Mouse (Mus musculus): ENCODE data around the gene Ankrd27. TPM values are rescaled to one million over a fixed set of nuclear protein-coding genes. Genes with fewer than 3 reads are reported as not detected.

The Ankrd27 gene
- polyA plus RNA-seq, 1 experiment from 2014 or later = 18.7 TPM

- no peaks in the 10 kb centered on the region for H3K27me3 ChIP-seq (ENCODE audit: control insufficient read depth, insufficient read depth, low read length)
- peaks cover 19% of the 10 kb centered on the region; the same call in 1 of the 2 replicates for H3K4me1 ChIP-seq (replicated peaks; ENCODE audit: control insufficient read depth, insufficient read depth, low read length)
- ATAC-seq (ENCODE audit: low FRiP score) (peak; percentile 87), DNase-seq (ENCODE audit: low spot score) (peak; percentile 76)
- 18% methylated on average over 18 of the region's 18 CpGs for WGBS
- H3K4me2 ChIP-seq (replicated peaks) = no peak overlapping the region
- no peaks in the 10 kb centered on the region for H3K36me3 ChIP-seq (replicated peaks; ENCODE audit: control insufficient read depth, insufficient read depth)
- H3K9ac ChIP-seq = no peak overlapping the region
- H3K4me3 ChIP-seq (replicated peaks; ENCODE audit: low read length) = no peak overlapping the region
- H3K9me3 ChIP-seq (ENCODE audit: control insufficient read depth, low read length) = no peaks in the 10 kb centered on the region
- peak overlapping the region; percentile 81 for H3K27ac ChIP-seq
Measured at GRCm38 (mm10) chr7:35668066-35669041, 82.3 kb downstream of the Ankrd27 start.

DNA sequence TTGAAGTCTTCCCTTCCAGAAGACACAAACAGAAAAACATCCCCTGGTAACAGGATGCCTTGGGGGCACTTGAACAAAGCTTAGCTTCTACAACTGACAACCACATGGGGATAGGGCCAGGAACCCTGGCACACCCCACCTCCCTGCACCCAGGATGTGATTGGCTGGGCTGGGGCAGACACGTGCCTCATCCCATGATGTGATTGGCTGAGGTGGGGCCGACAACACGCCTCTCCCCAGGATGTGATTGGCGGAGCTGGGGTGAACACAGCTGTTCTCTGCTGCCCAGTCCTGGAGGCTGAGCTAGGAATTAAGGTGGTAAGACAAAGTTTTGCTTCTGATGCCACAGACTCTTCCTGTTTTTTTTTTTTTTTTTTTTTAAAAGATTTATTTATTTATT, 92.9 kb downstream of the Ankrd27 start:
- no peak overlapping the region for H3K27ac ChIP-seq
- H3K36me3 ChIP-seq (replicated peaks; ENCODE audit: control insufficient read depth, insufficient read depth) = no peaks in the 10 kb centered on the region
- ATAC-seq (ENCODE audit: low FRiP score) (no peak), DNase-seq (ENCODE audit: low spot score) (no peak)
- no peaks in the 10 kb centered on the region for H3K4me1 ChIP-seq (replicated peaks; ENCODE audit: control insufficient read depth, insufficient read depth, low read length)
- no peaks in the 10 kb centered on the region for H3K27me3 ChIP-seq (ENCODE audit: control insufficient read depth, insufficient read depth, low read length)
- WGBS = 78% methylated on average over 4 of the region's 4 CpGs
- no peaks in the 10 kb centered on the region for H3K9me3 ChIP-seq (ENCODE audit: control insufficient read depth, low read length)
- H3K4me2 ChIP-seq (replicated peaks) = no peak overlapping the region
- no peak overlapping the region for H3K4me3 ChIP-seq (replicated peaks; ENCODE audit: low read length)
- H3K9ac ChIP-seq = no peak overlapping the region

GRCm38 (mm10) chr7:35681559-35681958, 95.5 kb downstream of the Ankrd27 start:
- no peak overlapping the region for H3K9ac ChIP-seq
- 78% methylated on average over 3 of the region's 3 CpGs for WGBS
- no peak overlapping the region for H3K4me3 ChIP-seq (replicated peaks; ENCODE audit: low read length)
- H3K36me3 ChIP-seq (replicated peaks; ENCODE audit: control insufficient read depth, insufficient read depth) = no peaks in the 10 kb centered on the region
- H3K4me2 ChIP-seq (replicated peaks) = no peak overlapping the region
- no peak overlapping the region for H3K27ac ChIP-seq
- H3K4me1 ChIP-seq (replicated peaks; ENCODE audit: control insufficient read depth, insufficient read depth, low read length) = 0 out of 2 replicates have a peak, but pooled peaks cover 3% of the 10 kb centered on the region
- ATAC-seq (ENCODE audit: low FRiP score) (no peak), DNase-seq (ENCODE audit: low spot score) (no peak)
- H3K9me3 ChIP-seq (ENCODE audit: control insufficient read depth, low read length) = no peaks in the 10 kb centered on the region
- no peaks in the 10 kb centered on the region for H3K27me3 ChIP-seq (ENCODE audit: control insufficient read depth, insufficient read depth, low read length)

DNA sequence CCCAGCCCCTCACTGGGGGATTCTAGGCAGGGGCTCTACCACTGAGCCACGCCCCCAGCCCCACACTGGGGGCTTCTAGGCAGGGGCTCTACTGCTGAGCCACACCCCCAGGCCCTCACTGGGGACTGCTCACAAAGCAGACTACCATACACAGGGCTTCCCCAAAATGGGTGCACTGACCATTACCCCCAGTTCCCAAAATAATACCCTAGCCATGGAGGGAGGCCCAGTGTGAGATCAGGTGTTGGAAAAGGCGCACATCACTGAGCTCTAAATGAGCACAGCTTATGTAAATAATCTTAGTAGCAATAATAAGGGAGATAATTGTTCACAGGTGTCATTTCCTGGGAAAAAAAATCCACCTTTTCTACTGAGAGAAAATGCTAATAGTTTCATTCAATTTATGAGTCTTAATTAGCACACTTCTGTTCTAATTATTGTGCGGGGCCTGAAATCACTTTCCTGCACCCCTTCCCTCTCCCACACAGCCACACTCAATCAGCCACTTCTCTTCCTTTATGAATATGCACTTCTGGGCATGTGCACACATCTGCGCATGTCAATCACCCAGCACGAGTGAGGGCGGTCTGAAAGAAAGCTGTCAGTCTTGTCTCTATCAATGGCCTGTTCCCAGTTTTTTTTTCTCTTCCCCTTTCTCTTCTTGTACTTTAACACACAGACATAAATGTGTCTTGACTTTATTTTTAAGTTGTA, 97.5 kb downstream of the Ankrd27 start:
- ATAC-seq (ENCODE audit: low FRiP score) = 0 out of 2 replicates have a peak, but pooled peaks have one; percentile 31
- no peaks in the 10 kb centered on the region for H3K27me3 ChIP-seq (ENCODE audit: control insufficient read depth, insufficient read depth, low read length)
- no peaks in the 10 kb centered on the region for H3K9me3 ChIP-seq (ENCODE audit: control insufficient read depth, low read length)
- H3K4me2 ChIP-seq (replicated peaks) = no peak overlapping the region
- no peak overlapping the region for H3K9ac ChIP-seq
- 0 out of 2 replicates have a peak, but pooled peaks cover 6% of the 10 kb centered on the region for H3K4me1 ChIP-seq (replicated peaks; ENCODE audit: control insufficient read depth, insufficient read depth, low read length)
- H3K4me3 ChIP-seq (replicated peaks; ENCODE audit: low read length) = no peak overlapping the region
- H3K36me3 ChIP-seq (replicated peaks; ENCODE audit: control insufficient read depth, insufficient read depth) = no peaks in the 10 kb centered on the region
- no peak overlapping the region for H3K27ac ChIP-seq
- WGBS = 55% methylated on average over 6 of the region's 6 CpGs
- DNase-seq (ENCODE audit: low spot score) = no peak

GRCm38 (mm10) chr7:35686216-35686615, 100.2 kb downstream of the Ankrd27 start:
- WGBS = 65% methylated on average over 11 of the region's 11 CpGs
- H3K4me1 ChIP-seq (replicated peaks; ENCODE audit: control insufficient read depth, insufficient read depth, low read length) = 0 out of 2 replicates have a peak, but pooled peaks cover 6% of the 10 kb centered on the region
- DNase-seq (ENCODE audit: low spot score) = no peak
- H3K27me3 ChIP-seq (ENCODE audit: control insufficient read depth, insufficient read depth, low read length) = no peaks in the 10 kb centered on the region
- H3K27ac ChIP-seq = no peak overlapping the region
- H3K9me3 ChIP-seq (ENCODE audit: control insufficient read depth, low read length) = no peaks in the 10 kb centered on the region
- ATAC-seq (ENCODE audit: low FRiP score) = no peak
- no peak overlapping the region for H3K4me2 ChIP-seq (replicated peaks)
- peaks cover 19% of the 10 kb centered on the region for H3K36me3 ChIP-seq (replicated peaks; ENCODE audit: control insufficient read depth, insufficient read depth)
- H3K4me3 ChIP-seq (replicated peaks; ENCODE audit: low read length) = no peak overlapping the region
- no peak overlapping the region for H3K9ac ChIP-seq

DNA sequence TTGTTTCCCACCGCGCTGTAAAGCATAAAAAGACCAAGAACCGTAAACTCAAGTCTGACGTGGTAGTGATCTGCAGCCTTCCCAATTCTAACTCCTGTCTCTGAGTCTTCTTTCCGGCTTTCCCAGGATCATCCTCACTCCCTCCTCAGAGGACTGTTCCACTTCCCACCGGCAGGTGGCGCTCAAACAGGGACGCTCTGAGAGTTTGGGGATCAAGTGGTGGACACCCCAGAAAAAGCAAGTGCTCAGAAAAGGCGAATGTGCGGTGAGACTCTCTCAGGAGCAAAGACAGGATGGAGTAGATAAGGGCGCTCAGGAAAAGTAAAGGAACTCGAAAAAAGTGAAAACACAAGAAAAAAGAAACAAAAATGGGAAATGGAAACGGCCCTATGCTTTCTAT, 100.7 kb downstream of the Ankrd27 start:
- 28% methylated on average over 13 of the region's 13 CpGs for WGBS
- H3K27ac ChIP-seq = no peak overlapping the region
- no peak overlapping the region for H3K4me3 ChIP-seq (replicated peaks; ENCODE audit: low read length)
- no peaks in the 10 kb centered on the region for H3K9me3 ChIP-seq (ENCODE audit: control insufficient read depth, low read length)
- no peak for ATAC-seq (ENCODE audit: low FRiP score)
- H3K36me3 ChIP-seq (replicated peaks; ENCODE audit: control insufficient read depth, insufficient read depth) = peaks cover 19% of the 10 kb centered on the region
- H3K4me1 ChIP-seq (replicated peaks; ENCODE audit: control insufficient read depth, insufficient read depth, low read length) = 0 out of 2 replicates have a peak, but pooled peaks cover 6% of the 10 kb centered on the region
- DNase-seq (ENCODE audit: low spot score) = peak; percentile 74
- H3K9ac ChIP-seq = no peak overlapping the region
- H3K4me2 ChIP-seq (replicated peaks) = 0 out of 2 replicates have a peak overlapping the region, but pooled peaks have one; percentile 5
- H3K27me3 ChIP-seq (ENCODE audit: control insufficient read depth, insufficient read depth, low read length) = no peaks in the 10 kb centered on the region

DNA sequence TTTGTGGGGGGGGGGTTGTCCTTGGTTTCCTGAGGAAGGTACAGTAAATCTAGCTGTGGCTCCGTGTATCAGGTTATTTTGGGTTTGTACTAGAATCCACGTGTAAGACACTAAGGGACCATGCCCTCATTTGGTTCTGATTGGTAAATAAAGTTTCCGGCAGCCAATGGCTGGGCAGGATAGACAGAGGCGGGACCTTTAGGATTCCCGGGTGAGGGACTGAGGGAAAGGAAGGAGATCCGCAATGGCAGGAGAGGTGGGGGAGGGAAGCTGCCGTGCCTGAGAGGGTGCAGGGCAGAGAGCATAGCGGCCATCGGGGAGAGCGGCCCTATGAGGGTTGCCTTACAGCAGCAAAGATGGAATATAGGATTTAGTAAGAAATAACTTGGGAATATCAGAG, 101.2 kb downstream of the Ankrd27 start:
- no peak overlapping the region for H3K27ac ChIP-seq
- no peak for ATAC-seq (ENCODE audit: low FRiP score)
- WGBS = 28% methylated on average over 10 of the region's 10 CpGs
- no peaks in the 10 kb centered on the region for H3K27me3 ChIP-seq (ENCODE audit: control insufficient read depth, insufficient read depth, low read length)
- H3K36me3 ChIP-seq (replicated peaks; ENCODE audit: control insufficient read depth, insufficient read depth) = peaks cover 21% of the 10 kb centered on the region
- H3K9ac ChIP-seq = no peak overlapping the region
- H3K4me2 ChIP-seq (replicated peaks) = 0 out of 2 replicates have a peak overlapping the region, but pooled peaks have one; percentile 5
- DNase-seq (ENCODE audit: low spot score) = no peak
- H3K9me3 ChIP-seq (ENCODE audit: control insufficient read depth, low read length) = no peaks in the 10 kb centered on the region
- 0 out of 2 replicates have a peak, but pooled peaks cover 6% of the 10 kb centered on the region for H3K4me1 ChIP-seq (replicated peaks; ENCODE audit: control insufficient read depth, insufficient read depth, low read length)
- no peak overlapping the region for H3K4me3 ChIP-seq (replicated peaks; ENCODE audit: low read length)

DNA sequence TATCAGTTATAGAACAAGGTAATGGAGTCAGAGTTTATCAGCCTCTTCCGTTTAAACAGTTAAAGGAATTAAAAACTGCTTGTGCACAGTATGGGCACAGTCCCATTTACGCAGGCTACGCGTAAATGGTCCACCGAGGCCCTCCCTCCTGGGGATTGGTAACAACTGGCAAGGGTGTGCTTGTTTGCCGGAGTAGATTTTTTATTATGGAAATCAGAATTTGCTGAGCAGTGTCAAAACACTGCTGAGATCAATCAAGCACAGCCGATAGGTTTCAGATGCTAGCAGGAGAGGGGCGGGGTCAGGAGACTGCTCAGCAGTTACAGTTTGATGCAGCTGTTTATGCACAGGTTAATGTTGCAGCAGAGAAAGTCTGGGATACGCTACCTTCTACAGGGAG, 102.2 kb downstream of the Ankrd27 start:
- H3K9me3 ChIP-seq (ENCODE audit: control insufficient read depth, low read length) = no peaks in the 10 kb centered on the region
- H3K36me3 ChIP-seq (replicated peaks; ENCODE audit: control insufficient read depth, insufficient read depth) = peaks cover 27% of the 10 kb centered on the region
- WGBS = 36% methylated on average over 9 of the region's 9 CpGs
- H3K27me3 ChIP-seq (ENCODE audit: control insufficient read depth, insufficient read depth, low read length) = no peaks in the 10 kb centered on the region
- 0 out of 2 replicates have a peak, but pooled peaks cover 6% of the 10 kb centered on the region for H3K4me1 ChIP-seq (replicated peaks; ENCODE audit: control insufficient read depth, insufficient read depth, low read length)
- no peak overlapping the region for H3K27ac ChIP-seq
- no peak overlapping the region for H3K9ac ChIP-seq
- H3K4me2 ChIP-seq (replicated peaks) = no peak overlapping the region
- DNase-seq (ENCODE audit: low spot score) = no peak
- no peak for ATAC-seq (ENCODE audit: low FRiP score)
- no peak overlapping the region for H3K4me3 ChIP-seq (replicated peaks; ENCODE audit: low read length)

Data from hindbrain, embryonic 14.5 days (tissue).